Mouse (Mus musculus) limb, embryonic 11.5 days (tissue): ENCODE measurements around the gene Vipr1. TPM values are rescaled to one million over a fixed set of nuclear protein-coding genes. Genes with fewer than 3 reads are reported as not detected.

Experiments
- ATAC-seq: fragments of 200-750 bp; cut with Nextera tagmentation; 2 replicates; pipeline ENCODE4 v1.8.0; 2017; ENCODE audit warnings: low read depth; ENCODE audit not compliant: insufficient number of reproducible peaks, low FRiP score, low TSS enrichment
- DNase-seq: peaks from one replicate; pipeline ENCODE4 v3.0.0-alpha.2; 2015; ENCODE audit warnings: low spot score
- H3K27ac ChIP-seq: fragments of 300-500 bp; sonication (generic); replicated peaks from 2 replicates; pipeline ENCODE4 v1.5.1; 2014; ENCODE audit warnings: low read depth, mild to moderate bottlenecking, low read length
- H3K27me3 ChIP-seq: fragments of 300-500 bp; sonication (generic); 2 replicates; pipeline ENCODE4 v1.6.1; 2014; ENCODE audit warnings: mild to moderate bottlenecking, low read length, mixed read lengths; ENCODE audit not compliant: control insufficient read depth, insufficient read depth
- H3K36me3 ChIP-seq: fragments of 300-500 bp; sonication (generic); 2 replicates; pipeline ENCODE4 v1.6.1; 2014; ENCODE audit warnings: mild to moderate bottlenecking, low read length, moderate library complexity, mixed read lengths; ENCODE audit not compliant: control insufficient read depth, insufficient read depth
- H3K4me1 ChIP-seq: fragments of 300-500 bp; sonication (generic); 2 replicates; pipeline ENCODE4 v1.6.1; 2014; ENCODE audit warnings: low read length, mixed read lengths; ENCODE audit not compliant: control insufficient read depth, insufficient read depth
- H3K4me2 ChIP-seq: fragments of 300-500 bp; sonication (generic); 2 replicates; pipeline ENCODE4 v1.6.1; 2014; ENCODE audit warnings: low read depth, mild to moderate bottlenecking, moderate library complexity; ENCODE audit not compliant: severe bottlenecking
- H3K4me3 ChIP-seq: fragments of 300-500 bp; sonication (generic); 2 replicates; pipeline ENCODE4 v1.5.1; 2014; ENCODE audit warnings: low read depth, low read length
- H3K9ac ChIP-seq: fragments of 300-500 bp; sonication (generic); 2 replicates; pipeline ENCODE4 v1.6.1; 2014; ENCODE audit warnings: mild to moderate bottlenecking, low read length
- H3K9me3 ChIP-seq: fragments of 300-500 bp; sonication (generic); 2 replicates; pipeline ENCODE4 v1.6.1; 2016; ENCODE audit warnings: low read length; ENCODE audit not compliant: control insufficient read depth
- WGBS: fragments of 180-500 bp; shearing (Covaris S2); extraction: QIAGEN DNeasy Blood & Tissue Kit; methylation state at CpG from one replicate; pipeline ENCODE4 v1.1.7; 2014; 5-methylcytosine and 5-hydroxymethylcytosine counted together
- polyA plus RNA-seq: library from polyadenylated mRNA; unstranded; fragments of >200 nt; fragmentation: Nextera tagmentation; extraction: Ambion mirVana; gene quantifications from 2 replicates; pipeline ENCODE4 v1.2.1, GENCODE M21; 2014

The Vipr1 gene
- polyA plus RNA-seq, 1 experiment from 2014 or later: 0.69 TPM

DNA sequence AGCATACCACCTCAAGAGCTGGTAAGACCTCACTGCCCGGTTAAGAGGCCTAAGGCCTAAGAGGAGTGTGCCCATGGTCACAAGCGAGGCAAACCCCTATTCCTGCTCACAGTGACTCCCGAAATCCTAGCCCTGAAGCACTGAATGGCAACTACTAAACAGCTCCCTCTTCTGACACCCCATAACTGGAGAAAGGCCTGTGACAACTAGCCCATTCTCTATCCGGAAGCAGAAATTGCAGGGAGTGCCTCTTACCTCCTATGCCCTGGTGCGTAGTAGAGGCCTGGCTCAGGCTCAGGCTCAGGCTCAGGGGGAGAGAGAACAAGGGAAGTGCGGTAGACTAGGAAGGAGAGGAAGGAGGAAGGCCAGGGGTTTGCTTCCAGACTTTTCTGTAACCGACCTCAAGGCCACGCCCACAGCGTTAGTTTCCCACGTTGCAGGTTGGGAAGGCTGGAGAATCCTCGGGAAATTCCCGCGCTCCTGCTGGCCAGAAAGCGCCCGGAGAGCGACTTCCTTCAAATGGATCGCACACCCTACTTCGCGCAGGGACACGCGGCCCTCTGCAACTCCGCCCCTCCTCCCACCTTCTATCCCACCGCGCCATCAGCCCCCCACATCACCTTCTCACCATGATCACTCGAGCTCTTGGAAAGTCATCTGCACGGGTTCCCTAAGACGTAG lies 1.1 kb upstream of the Vipr1 start:
- Histone ChIP-seq H3K4me3 (peak overlapping the region; percentile 41), H3K9ac (0 out of 2 replicates have a peak overlapping the region, but pooled peaks have one; percentile 38), H3K36me3 (no peaks in the 10 kb centered on the region), H3K4me1 (peaks cover 5% of the 10 kb centered on the region; the same call in 1 of the 2 replicates), H3K9me3 (no peaks in the 10 kb centered on the region), H3K27me3 (peaks cover 50% of the 10 kb centered on the region), H3K4me2 (peak overlapping the region; percentile 87), H3K27ac (no peak overlapping the region)
- 9% methylated on average over 27 of the region's 27 CpGs for WGBS
- DNase-seq (peak; percentile 38), ATAC-seq (no peak; the same call in 1 of the 2 replicates)

DNA sequence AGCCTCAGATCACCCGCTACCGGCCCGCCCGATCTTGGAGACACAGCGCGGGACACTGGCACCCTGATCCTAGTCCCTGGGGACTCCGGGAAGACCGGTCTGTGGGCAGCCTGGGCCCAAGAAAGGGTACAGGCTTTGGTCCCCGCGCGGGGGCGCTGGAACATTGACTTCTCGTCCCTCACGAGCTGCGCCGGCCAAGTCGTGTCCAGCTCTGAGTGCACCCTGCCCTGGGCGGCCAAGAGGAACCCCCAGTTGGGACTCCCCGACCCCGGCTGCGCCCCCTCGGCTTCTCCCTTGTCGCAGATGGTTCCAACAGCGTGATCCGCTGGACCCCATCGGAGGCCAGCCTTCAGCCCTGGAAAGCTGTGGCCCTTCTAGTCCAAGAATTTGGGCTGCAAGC lies 515 bp upstream of the Vipr1 start, which contains the start of gene Lyzl4:
Lyzl4 (minus strand) TSS at position 96 of the 400 bp plus-strand sequence.
- ATAC-seq (peak; percentile 61), DNase-seq (peak; percentile 81)
- Histone ChIP-seq H3K36me3 (no peaks in the 10 kb centered on the region), H3K4me2 (peak within 1 kb of the TSS; percentile 87), H3K4me3 (peak within 1 kb of the TSS; percentile 41), H3K27ac (no peak within 1 kb of the TSS), H3K4me1 (peaks cover 5% of the 10 kb centered on the region; the same call in 1 of the 2 replicates), H3K27me3 (peaks cover 50% of the 10 kb centered on the region), H3K9me3 (no peaks in the 10 kb centered on the region), H3K9ac (peak within 1 kb of the TSS; percentile 38)
- WGBS: under 1% methylated on average over 26 of the region's 26 CpGs

DNA sequence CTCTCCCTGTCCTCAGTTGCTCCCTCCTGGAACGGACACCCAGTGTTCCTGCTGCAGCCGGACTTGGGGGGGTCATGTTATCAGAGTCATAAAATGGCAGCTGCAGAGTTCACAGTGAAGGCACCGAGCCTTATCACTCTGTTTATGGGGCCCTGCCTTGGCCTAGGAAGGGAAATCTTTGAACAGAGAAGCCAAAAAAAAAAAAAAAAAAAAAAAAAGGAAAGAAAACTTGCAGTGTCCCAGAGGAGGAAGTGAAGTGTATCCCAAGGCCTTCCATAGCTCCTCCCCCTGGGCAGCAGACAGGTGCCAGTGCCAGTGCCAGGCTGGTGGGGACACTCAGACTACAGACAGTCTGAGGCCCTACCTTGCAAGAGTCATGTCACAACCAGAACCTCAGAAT lies 2.3 kb downstream of the Vipr1 start:
- Histone ChIP-seq H3K4me1 (peaks cover 5% of the 10 kb centered on the region; the same call in 1 of the 2 replicates), H3K27ac (no peak overlapping the region), H3K9ac (no peak overlapping the region), H3K4me3 (no peak overlapping the region), H3K9me3 (no peaks in the 10 kb centered on the region), H3K27me3 (peaks cover 41% of the 10 kb centered on the region), H3K36me3 (no peaks in the 10 kb centered on the region), H3K4me2 (no peak overlapping the region)
- WGBS: 54% methylated on average over 3 of the region's 3 CpGs
- no peak for ATAC-seq
- no peak for DNase-seq

DNA sequence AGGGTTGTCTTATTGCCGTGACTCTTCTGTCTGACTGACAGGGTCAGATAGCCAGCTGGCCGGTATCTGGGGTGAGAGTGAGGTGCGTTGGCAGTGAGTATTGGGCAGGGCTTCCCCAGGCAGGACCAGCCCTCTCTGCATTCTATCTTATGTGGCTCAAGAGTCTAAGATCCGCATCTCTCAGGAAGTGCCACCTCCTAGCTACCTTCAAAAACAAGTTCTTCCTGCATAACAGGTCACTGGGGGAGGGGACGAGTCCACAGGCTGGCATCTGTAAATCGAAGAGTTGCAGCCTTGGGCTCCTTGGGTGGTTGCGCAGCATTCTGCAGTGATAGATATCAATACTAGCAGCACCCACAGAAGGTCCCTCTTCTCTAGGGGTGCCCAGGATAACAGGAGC lies 4.5 kb downstream of the Vipr1 start:
- H3K27ac ChIP-seq: no peak overlapping the region
- H3K4me1 ChIP-seq: peaks cover 3% of the 10 kb centered on the region; the same call in 1 of the 2 replicates
- ATAC-seq: no peak
- no peak overlapping the region for H3K4me3 ChIP-seq
- no peaks in the 10 kb centered on the region for H3K9me3 ChIP-seq
- peaks cover 21% of the 10 kb centered on the region for H3K27me3 ChIP-seq
- H3K9ac ChIP-seq: no peak overlapping the region
- 74% methylated on average over 7 of the region's 7 CpGs for WGBS
- no peak for DNase-seq
- no peaks in the 10 kb centered on the region for H3K36me3 ChIP-seq
- H3K4me2 ChIP-seq: no peak overlapping the region

DNA sequence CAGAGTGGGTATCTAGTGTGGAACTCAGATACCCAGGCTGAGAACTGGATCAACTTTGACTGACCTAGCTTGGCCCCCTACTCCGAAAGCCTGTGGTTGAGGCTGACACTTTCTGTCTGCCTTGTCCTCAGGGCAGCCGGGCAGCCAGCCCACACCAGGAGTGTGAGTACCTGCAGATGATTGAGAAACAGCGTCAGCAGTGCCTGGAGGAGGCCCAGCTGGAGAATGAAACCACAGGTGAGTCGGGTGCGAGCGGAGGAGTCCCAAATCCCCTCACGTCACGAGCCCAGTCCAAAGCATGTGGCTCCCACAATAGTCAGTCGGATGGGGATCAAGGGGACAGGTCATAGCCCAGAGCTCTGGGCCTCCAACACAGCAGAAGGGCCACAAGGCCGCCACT lies 11.2 kb downstream of the Vipr1 start:
- Histone ChIP-seq H3K4me3 (no peak overlapping the region), H3K27ac (no peak overlapping the region), H3K27me3 (no peaks in the 10 kb centered on the region), H3K36me3 (no peaks in the 10 kb centered on the region), H3K9ac (no peak overlapping the region), H3K9me3 (no peaks in the 10 kb centered on the region), H3K4me2 (no peak overlapping the region), H3K4me1 (no peaks in the 10 kb centered on the region)
- no peak for DNase-seq
- WGBS: 85% methylated on average over 10 of the region's 10 CpGs
- no peak for ATAC-seq

DNA sequence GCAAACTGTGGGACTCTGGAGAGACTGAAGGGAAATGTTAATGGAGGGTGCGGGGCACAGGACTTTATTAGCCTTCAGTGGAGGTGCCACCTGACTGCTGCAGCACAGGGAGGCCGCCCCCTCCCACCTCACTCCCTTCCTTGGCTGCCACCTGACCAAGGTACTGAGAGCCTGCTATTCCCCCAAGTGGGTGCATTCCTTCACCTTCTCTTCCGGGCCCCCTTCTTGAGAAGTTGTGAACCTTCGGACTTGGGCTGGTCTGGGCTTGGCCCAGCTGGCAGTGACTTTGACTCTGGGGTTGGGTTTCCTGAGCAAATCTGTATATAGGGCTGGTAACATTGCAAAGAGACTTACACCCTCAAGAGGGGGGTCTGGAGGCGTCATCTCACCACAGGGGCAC lies 13.8 kb downstream of the Vipr1 start:
- Histone ChIP-seq H3K4me1 (no peaks in the 10 kb centered on the region), H3K27me3 (no peaks in the 10 kb centered on the region), H3K9me3 (no peaks in the 10 kb centered on the region), H3K36me3 (no peaks in the 10 kb centered on the region), H3K4me3 (no peak overlapping the region), H3K4me2 (no peak overlapping the region), H3K27ac (no peak overlapping the region), H3K9ac (no peak overlapping the region)
- ATAC-seq (no peak), DNase-seq (no peak)
- 83% methylated on average over 5 of the region's 5 CpGs for WGBS

DNA sequence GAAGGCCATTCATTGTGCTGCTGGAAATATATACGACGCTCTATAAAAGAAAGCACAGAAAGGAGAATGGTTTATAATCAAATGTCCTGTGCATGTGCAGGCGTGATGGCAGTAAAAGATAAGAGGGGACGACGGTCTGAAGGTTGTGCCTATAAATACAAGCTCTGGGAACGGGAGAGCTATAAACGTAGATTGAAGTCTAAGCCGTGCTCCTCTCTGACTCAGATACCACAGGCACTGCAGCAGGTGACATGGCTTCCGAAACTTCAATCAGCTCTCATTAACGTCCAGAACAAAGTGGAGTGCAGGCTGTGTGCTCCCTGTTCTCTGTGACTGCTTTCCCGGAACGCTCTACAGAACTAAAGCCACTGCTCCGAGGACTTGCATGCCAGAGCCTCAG lies 14.6 kb downstream of the Vipr1 start:
- Histone ChIP-seq H3K27me3 (no peaks in the 10 kb centered on the region), H3K9me3 (no peaks in the 10 kb centered on the region), H3K4me2 (no peak overlapping the region), H3K9ac (no peak overlapping the region), H3K36me3 (no peaks in the 10 kb centered on the region), H3K4me1 (no peaks in the 10 kb centered on the region), H3K27ac (no peak overlapping the region), H3K4me3 (no peak overlapping the region)
- WGBS: 41% methylated on average over 13 of the region's 13 CpGs
- ATAC-seq (no peak), DNase-seq (no peak)

DNA sequence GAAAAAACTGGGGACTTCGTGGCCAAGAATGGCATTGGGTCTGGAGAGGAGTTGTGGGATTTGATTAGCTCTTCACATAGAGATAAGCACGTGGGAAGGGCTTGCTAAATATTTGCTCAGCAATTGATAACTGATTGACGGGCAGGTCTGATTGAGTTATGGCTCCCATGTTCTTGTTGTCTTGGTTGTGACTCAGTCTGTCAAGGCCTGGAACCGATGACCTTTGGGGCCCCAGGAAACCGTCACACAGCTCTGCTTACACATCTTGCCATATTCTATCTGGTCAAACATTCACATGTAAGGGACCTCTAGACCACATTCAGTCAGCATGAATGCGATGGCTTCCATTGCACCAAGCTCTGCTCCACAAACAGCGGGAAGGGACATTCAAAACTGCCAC lies 15.7 kb downstream of the Vipr1 start:
- Histone ChIP-seq H3K4me1 (no peaks in the 10 kb centered on the region), H3K9ac (no peak overlapping the region), H3K4me2 (no peak overlapping the region), H3K27ac (no peak overlapping the region), H3K4me3 (no peak overlapping the region), H3K27me3 (no peaks in the 10 kb centered on the region), H3K36me3 (no peaks in the 10 kb centered on the region), H3K9me3 (no peaks in the 10 kb centered on the region)
- ATAC-seq: no peak
- no peak for DNase-seq
- 85% methylated on average over 7 of the region's 7 CpGs for WGBS

DNA sequence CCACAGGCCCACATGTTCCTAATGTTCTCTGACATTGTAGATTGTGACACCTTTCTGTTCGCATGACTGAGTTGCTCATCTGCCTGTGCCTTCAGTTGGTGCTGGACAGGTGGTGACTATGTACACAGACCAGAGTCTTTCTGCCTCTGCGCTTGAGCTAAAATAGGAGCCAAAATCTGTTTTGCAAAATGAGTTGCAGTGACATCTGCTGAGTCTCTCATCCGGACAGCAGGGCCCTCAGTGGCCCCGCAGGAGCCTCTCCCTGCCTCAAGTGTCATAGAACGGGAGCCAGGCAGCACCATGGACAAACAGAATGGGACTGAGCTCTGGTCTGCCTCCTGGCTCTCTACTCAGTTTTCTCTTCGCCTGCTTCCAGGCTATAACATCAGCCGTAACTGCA lies 17.3 kb downstream of the Vipr1 start:
- no peak overlapping the region for H3K4me2 ChIP-seq
- DNase-seq: no peak
- no peak overlapping the region for H3K4me3 ChIP-seq
- H3K4me1 ChIP-seq: no peaks in the 10 kb centered on the region
- no peaks in the 10 kb centered on the region for H3K27me3 ChIP-seq
- no peak overlapping the region for H3K9ac ChIP-seq
- 77% methylated on average over 7 of the region's 7 CpGs for WGBS
- H3K36me3 ChIP-seq: no peaks in the 10 kb centered on the region
- H3K9me3 ChIP-seq: no peaks in the 10 kb centered on the region
- H3K27ac ChIP-seq: no peak overlapping the region
- no peak for ATAC-seq
